Mouse (Mus musculus): ENCODE measurements around the gene Vmn2r-ps130.
"Not testable (repeated sequence)": the region's sequence is repeated elsewhere in the genome, so short reads cannot be mapped to it uniquely, and the experiment has no call there.

Vmn2r-ps130 gene

DNA sequence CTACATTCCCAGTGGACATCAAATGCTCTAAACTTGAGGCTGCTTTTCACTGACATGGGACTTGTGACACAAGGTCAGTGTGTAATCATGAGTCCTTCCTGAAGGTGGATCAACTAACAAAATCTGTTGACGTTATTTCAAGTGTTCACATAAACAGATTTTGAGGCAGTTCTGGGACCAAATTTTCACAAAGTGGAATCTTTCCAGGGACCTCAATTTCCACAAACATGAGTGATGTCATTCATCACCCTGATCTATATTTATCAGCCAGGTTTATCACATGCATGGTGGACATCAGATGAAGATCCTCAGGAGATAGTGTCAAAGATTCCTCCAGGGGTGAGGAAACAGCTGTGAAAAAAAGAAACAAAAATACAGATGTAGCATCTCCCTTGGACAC lies at the start of gene Vmn2r-ps130:
Gene Vmn2r-ps130 (plus strand): TSS at position 301 of the 400 bp plus-strand sequence.
- DNase-seq (ENCODE audit: low read depth, low spot score) = not testable (repeated sequence)

Measured in WW6 (cell line).